Comparison of ENCODE assay signal across 10 mouse cellular contexts in genomic region chr13:63569396-63569756, GRCm38 (mm10). TPM values are rescaled to one million over a fixed set of nuclear protein-coding genes. Genes with fewer than 3 reads are reported as not detected.
DNase-seq lines count a peak whose midpoint lies in the region; ATAC-seq and TF ChIP-seq lines count a peak whose summit lies in the region.
"Had no signal": no experiment of that assay in that cellular context is flagged by ENCODE, and none has a peak within 500 bp of the region (broad histone marks: within the 10 kb centered on the region; RNA-seq: fewer than 3 reads in every experiment).

No protein-coding gene starts in this region.

- H3K4me1 ChIP-seq in heart, embryonic 10.5 days = peaks cover 24% of the 10 kb centered on the region
- H3K4me1 ChIP-seq in testis, adult 2 months (ENCODE audit: control insufficient read depth, insufficient read depth, low read length) = peaks cover 38% of the 10 kb centered on the region
- peaks cover 36% of the 10 kb centered on the region for H3K4me1 ChIP-seq in limb, embryonic 15.5 days
- peaks cover 3% of the 10 kb centered on the region; the same call in 1 of the 2 replicates for H3K4me1 ChIP-seq in stomach, postnatal 0 days (replicated peaks; ENCODE audit: control insufficient read depth, insufficient read depth)

- TF ChIP-seq POLR2A in testis, adult 2 months (IDR thresholded peaks at IDR 0.05; ENCODE audit: control insufficient read depth, low read depth, low read length) = no peak

- intact Hi-C loops in heart, postnatal 14 days (cut with DNase I) = loop anchor here (5.0 to 10.0 kb wide), 4 partner anchors 137 to 333 kb away; no protein-coding TSS in a partner anchor

- H3K4me2 ChIP-seq in limb, embryonic 15.5 days = peak overlapping the region; percentile 94
- H3K4me2 ChIP-seq in stomach, postnatal 0 days (replicated peaks; ENCODE audit: low read depth) = peak overlapping the region; percentile 97; the same call in 1 of the 2 replicates

- no peak overlapping the region; the same call in 1 of the 2 replicates for H3K9ac ChIP-seq in limb, embryonic 15.5 days
- peak overlapping the region; percentile 18; the same call in 1 of the 2 replicates for H3K9ac ChIP-seq in stomach, postnatal 0 days (ENCODE audit: low read length)

- ATAC-seq in limb, embryonic 15.5 days (ENCODE audit: insufficient number of reproducible peaks, low FRiP score, low TSS enrichment, low read depth) = no peak
- no peak for ATAC-seq in stomach, postnatal 0 days (ENCODE audit: low FRiP score, low TSS enrichment)

- H3K36me3 ChIP-seq in heart, embryonic 10.5 days = no peaks in the 10 kb centered on the region
- no peaks in the 10 kb centered on the region for H3K36me3 ChIP-seq in testis, adult 2 months (ENCODE audit: control insufficient read depth, insufficient read depth, low read length)
- no peaks in the 10 kb centered on the region for H3K36me3 ChIP-seq in limb, embryonic 15.5 days
- H3K36me3 ChIP-seq in stomach, postnatal 0 days (ENCODE audit: control insufficient read depth, insufficient read depth, low read length) = no peaks in the 10 kb centered on the region

- DNase-seq in heart, embryonic 10.5 days (ENCODE audit: low spot score) = no peak
- DNase-seq in heart, postnatal 14 days = no peak
- DNase-seq in testis, postnatal 10 days (ENCODE audit: low spot score) = no peak
- no peak for DNase-seq in stomach, postnatal 0 days (ENCODE audit: low spot score)
- no peak for DNase-seq in layer of hippocampus, postnatal 25 days (ENCODE audit: extremely low spot score in 1 of 2, low spot score in 1 of 2)
- no peak for DNase-seq in frontal cortex, postnatal 10 days (ENCODE audit: low spot score in 2 of 2)
- DNase-seq: heart, adult 2 months had no signal

- peak overlapping the region; percentile 96; the same call in 1 of the 2 replicates for H3K27ac ChIP-seq in heart, embryonic 10.5 days
- peak overlapping the region; percentile 61 for H3K27ac ChIP-seq in testis, adult 2 months (ENCODE audit: control insufficient read depth, insufficient read depth, low read depth, low read length)
- H3K27ac ChIP-seq in limb, embryonic 15.5 days = peak overlapping the region; percentile 99
- H3K27ac ChIP-seq in stomach, postnatal 0 days (replicated peaks) = peak overlapping the region; percentile 89
- H3K27ac ChIP-seq: heart, adult 2 months; macrophage had no signal

- no peak for TF ChIP-seq EP300 in stomach, postnatal 0 days (optimal IDR thresholded peaks at IDR 0.05)

- no peak for TF ChIP-seq CTCF in testis, adult 2 months (IDR thresholded peaks at IDR 0.05; ENCODE audit: control insufficient read depth, insufficient read depth, insufficient replicate concordance, low read depth, low read length)
- no peak for TF ChIP-seq CTCF in stomach, postnatal 0 days (IDR thresholded peaks at IDR 0.05; ENCODE audit: low read depth)

- H3K27me3 ChIP-seq in heart, embryonic 10.5 days (ENCODE audit: insufficient read depth, poor library complexity, severe bottlenecking) = peaks cover 42% of the 10 kb centered on the region
- no peaks in the 10 kb centered on the region for H3K27me3 ChIP-seq in testis, adult 2 months (ENCODE audit: control insufficient read depth, insufficient read depth, low read length)
- H3K27me3 ChIP-seq in limb, embryonic 15.5 days = peaks cover 37% of the 10 kb centered on the region
- no peaks in the 10 kb centered on the region for H3K27me3 ChIP-seq in stomach, postnatal 0 days (ENCODE audit: control insufficient read depth, insufficient read depth, low read length)

- peak overlapping the region; percentile 95; the same call in 1 of the 2 replicates for H3K4me3 ChIP-seq in heart, embryonic 10.5 days
- no peak overlapping the region for H3K4me3 ChIP-seq in testis, adult 2 months (ENCODE audit: control insufficient read depth, low read depth, low read length)
- H3K4me3 ChIP-seq in limb, embryonic 15.5 days = peak overlapping the region; percentile 84
- no peak overlapping the region for H3K4me3 ChIP-seq in stomach, postnatal 0 days (ENCODE audit: low read depth, low read length)
- H3K4me3 ChIP-seq: heart, adult 2 months had no signal

- 10% methylated on average over 5 of the region's 5 CpGs for WGBS in heart, embryonic 10.5 days
- 25% methylated on average over 5 of the region's 5 CpGs for WGBS in limb, embryonic 15.5 days
- WGBS in stomach, postnatal 0 days = 44% methylated on average over 5 of the region's 5 CpGs

- no peaks in the 10 kb centered on the region for H3K9me3 ChIP-seq in heart, embryonic 10.5 days
- no peaks in the 10 kb centered on the region for H3K9me3 ChIP-seq in limb, embryonic 15.5 days
- no peaks in the 10 kb centered on the region for H3K9me3 ChIP-seq in stomach, postnatal 0 days (ENCODE audit: control insufficient read depth, low read length)

RNA-seq across cellular contexts. Expression of gene Ptch1, which starts 4.0 kb away (rescaled TPM):
- 8.1 and 16.9 TPM in 2 replicates for polyA plus RNA-seq in heart, embryonic 10.5 days (2016; fragmentation: Nextera tagmentation; extraction: Ambion mirVana)
- 10 to 100 TPM; 12.0 to 16.1 TPM for total RNA-seq in heart, postnatal 14 days (2021)
- 4.5 and 5.6 TPM in 2 replicates for polyA plus RNA-seq in testis, adult 2 months (2012; rRNA removed)
- 17.4 and 19.5 TPM in 2 replicates for polyA plus RNA-seq in limb, embryonic 15.5 days (2015; fragmentation: Nextera tagmentation; extraction: Ambion mirVana)
- polyA plus RNA-seq in stomach, postnatal 0 days (2015; fragmentation: Nextera tagmentation; extraction: Ambion mirVana) = 8.4 and 8.5 TPM in 2 replicates
- total RNA-seq in layer of hippocampus, postnatal 25 days (2021) = 10 to 100 TPM; 39.9 to 47.9 TPM

Comparison
In these comparisons a context has a peak if more than half of its experiments do, and no peak if none do; other contexts are left out.
1. H3K4me3 ChIP-seq: peak in heart, embryonic 10.5 days (single experiment) and limb, embryonic 15.5 days (single experiment); none in testis, adult 2 months (single experiment) and stomach, postnatal 0 days (single experiment).
2. Peak in every context shown above with its lines, with median percentiles within 50 percentile points of each other: H3K27ac ChIP-seq.